Mouse (Mus musculus) liver, embryonic 11.5 days (tissue): ENCODE data around the gene Zfp541. TPM values are rescaled to one million over a fixed set of nuclear protein-coding genes. Genes with fewer than 3 reads are reported as not detected.

Source experiments
- ATAC-seq: fragments of 200-750 bp; cut with Nextera tagmentation; replicated peaks from 2 replicates; pipeline ENCODE4 v1.8.0; 2017; ENCODE audit warnings: moderate number of reproducible peaks, mild to moderate bottlenecking, moderate TSS enrichment, moderate library complexity; ENCODE audit not compliant: low FRiP score
- DNase-seq: peaks from one replicate; pipeline ENCODE4 v3.0.0-alpha.2; 2017; ENCODE audit warnings: low spot score
- H3K27ac ChIP-seq: fragments of 300-500 bp; sonication (generic); 2 replicates; pipeline ENCODE4 v1.5.1; 2014; ENCODE audit warnings: mild to moderate bottlenecking, low read depth, low read length, control low read depth
- H3K27me3 ChIP-seq: fragments of 300-500 bp; sonication (generic); replicated peaks from 2 replicates; pipeline ENCODE4 v1.6.1; 2014; ENCODE audit warnings: low read length, mixed read lengths; ENCODE audit not compliant: control insufficient read depth, insufficient read depth
- H3K36me3 ChIP-seq: fragments of 300-500 bp; sonication (generic); 2 replicates; pipeline ENCODE4 v1.6.1; 2014; ENCODE audit warnings: mild to moderate bottlenecking, low read length, moderate library complexity, mixed read lengths; ENCODE audit not compliant: control insufficient read depth, insufficient read depth
- H3K4me1 ChIP-seq: fragments of 300-500 bp; sonication (generic); replicated peaks from 2 replicates; pipeline ENCODE4 v1.6.1; 2014; ENCODE audit warnings: low read length, mixed read lengths; ENCODE audit not compliant: control insufficient read depth, insufficient read depth
- H3K4me2 ChIP-seq: fragments of 300-500 bp; sonication (generic); 2 replicates; pipeline ENCODE4 v1.6.1; 2014; ENCODE audit warnings: mild to moderate bottlenecking, control low read depth, moderate library complexity
- H3K4me3 ChIP-seq: fragments of 300-500 bp; sonication (generic); 2 replicates; pipeline ENCODE4 v1.5.1; 2014; ENCODE audit warnings: low read depth, low read length, control low read depth
- H3K9ac ChIP-seq: fragments of 300-500 bp; sonication (generic); 2 replicates; pipeline ENCODE4 v1.6.1; 2014; ENCODE audit warnings: low read depth, low read length, control low read depth
- H3K9me3 ChIP-seq: fragments of 300-500 bp; sonication (generic); 2 replicates; pipeline ENCODE4 v1.6.1; 2016; ENCODE audit warnings: low read length, inconsistent platforms, mixed read lengths; ENCODE audit not compliant: control insufficient read depth
- WGBS: fragments of 180-500 bp; shearing (Covaris S2); extraction: QIAGEN DNeasy Blood & Tissue Kit; methylation state at CpG from one replicate; pipeline ENCODE4 v1.1.7; 2014; 5-methylcytosine and 5-hydroxymethylcytosine counted together
- polyA plus RNA-seq: library from polyadenylated mRNA; unstranded; fragments of >200 nt; fragmentation: Nextera tagmentation; extraction: Ambion mirVana; gene quantifications from 2 replicates; pipeline ENCODE4 v1.2.1, GENCODE M21; 2014

Zfp541 gene
- polyA plus RNA-seq, 1 experiment from 2014 or later, result not detected

DNA sequence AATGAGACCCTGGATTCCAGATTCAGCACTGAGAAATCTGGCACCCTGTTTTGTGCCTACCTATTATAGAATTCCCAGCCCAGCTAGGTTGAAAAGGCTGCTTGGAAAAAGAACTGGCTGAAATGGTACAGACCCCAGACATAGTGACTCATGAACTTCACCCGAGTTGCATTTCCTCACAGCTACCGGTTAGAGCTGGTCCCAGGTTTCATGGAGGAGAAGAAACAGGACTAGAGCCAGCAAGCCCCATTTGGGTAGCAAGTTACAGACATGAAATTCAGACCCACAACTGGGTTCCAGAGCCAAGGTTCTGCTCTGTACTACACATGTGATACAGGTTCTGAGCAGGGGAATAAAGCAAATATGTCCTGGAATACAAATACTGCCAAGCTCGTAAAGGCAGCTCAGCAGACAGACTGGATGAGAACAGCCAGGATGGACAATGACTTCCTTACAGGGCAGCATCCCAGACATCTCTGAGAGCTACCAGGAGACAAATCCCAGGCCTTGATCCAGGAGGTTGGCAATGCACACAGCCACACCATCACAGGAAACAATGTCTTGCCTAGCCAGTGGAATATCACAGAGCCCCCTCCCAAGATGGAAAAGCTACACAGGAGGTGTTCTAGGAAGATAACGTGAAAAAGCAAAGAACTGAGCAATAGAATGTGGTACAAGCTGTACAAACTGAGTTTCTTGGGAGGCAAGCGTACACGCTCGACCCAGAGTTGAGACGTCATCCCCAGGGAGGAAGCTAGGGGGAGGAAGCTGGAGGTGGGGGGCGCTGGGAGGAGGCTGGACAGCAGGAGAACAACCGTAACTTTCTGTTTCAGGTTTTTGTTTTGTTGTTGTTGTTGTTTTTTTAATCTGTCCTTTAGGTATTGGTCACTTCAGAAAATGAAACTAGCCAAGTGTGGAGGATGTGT, 18.5 kb upstream of the Zfp541 start:
- Histone ChIP-seq H3K36me3 (no peaks in the 10 kb centered on the region), H3K4me2 (peak overlapping the region; percentile 82), H3K27me3 (no peaks in the 10 kb centered on the region), H3K4me3 (no peak overlapping the region), H3K9me3 (no peaks in the 10 kb centered on the region), H3K27ac (no peak overlapping the region), H3K9ac (no peak overlapping the region), H3K4me1 (peaks cover 48% of the 10 kb centered on the region)
- no peak for ATAC-seq
- DNase-seq, result no peak
- 66% methylated on average over 10 of the region's 10 CpGs for WGBS

DNA sequence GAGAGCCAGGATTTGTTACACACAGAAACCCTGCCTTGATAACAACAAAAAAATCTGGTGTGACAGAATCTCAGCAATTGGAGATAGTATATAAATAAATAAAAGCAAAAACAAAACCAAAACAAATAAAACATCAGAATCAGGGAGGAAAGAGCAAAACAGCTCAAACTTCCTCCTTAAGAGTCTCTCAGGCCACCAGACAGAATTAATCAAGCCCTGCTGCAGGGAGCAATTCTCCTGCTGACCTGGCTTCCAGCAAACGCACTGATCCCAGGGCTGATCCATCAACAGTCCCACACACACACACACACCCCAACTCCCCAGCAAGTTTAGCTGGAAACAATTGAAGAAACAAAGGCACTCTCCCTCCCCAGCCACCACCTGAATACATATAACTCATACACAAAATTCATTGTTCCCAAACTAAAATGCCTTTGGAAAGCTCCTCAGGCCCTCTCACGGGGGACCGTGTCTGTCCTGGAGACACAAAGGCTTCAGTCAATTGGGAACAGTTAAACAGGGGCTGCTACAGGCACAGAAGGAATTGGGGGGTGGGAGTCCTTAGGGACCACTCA, 17.7 kb upstream of the Zfp541 start:
- H3K9ac ChIP-seq, result no peak overlapping the region
- no peaks in the 10 kb centered on the region for H3K9me3 ChIP-seq
- ATAC-seq (no peak), DNase-seq (no peak)
- H3K27me3 ChIP-seq, result no peaks in the 10 kb centered on the region
- peak overlapping the region; percentile 28; the same call in 1 of the 2 replicates for H3K27ac ChIP-seq
- WGBS, result 46% methylated on average over 3 of the region's 3 CpGs
- peaks cover 43% of the 10 kb centered on the region for H3K4me1 ChIP-seq
- no peaks in the 10 kb centered on the region for H3K36me3 ChIP-seq
- no peak overlapping the region for H3K4me3 ChIP-seq
- H3K4me2 ChIP-seq, result peak overlapping the region; percentile 82

DNA sequence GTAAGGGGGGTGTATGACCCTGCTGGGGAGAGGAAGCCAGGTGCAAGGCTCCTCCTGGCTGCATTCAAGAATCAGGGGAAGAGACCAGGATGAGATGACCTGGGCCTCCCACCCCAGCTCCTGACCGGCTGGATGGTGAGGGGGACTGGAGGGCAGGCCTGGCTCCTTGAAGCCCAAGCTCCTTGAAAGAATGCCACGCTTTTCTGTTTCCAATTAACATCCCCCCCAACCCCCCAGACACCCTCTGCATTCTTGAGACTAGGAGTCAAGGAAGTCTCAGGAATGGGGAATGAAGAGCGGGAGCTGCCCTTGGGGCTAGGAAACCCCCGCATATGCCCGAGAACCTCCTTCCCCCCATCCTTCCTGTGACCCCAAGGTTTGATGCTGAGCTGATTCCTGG, 17.1 kb upstream of the Zfp541 start:
- ATAC-seq (no peak), DNase-seq (no peak)
- H3K4me3 ChIP-seq, result no peak overlapping the region
- no peaks in the 10 kb centered on the region for H3K9me3 ChIP-seq
- H3K27ac ChIP-seq, result peak overlapping the region; percentile 28; the same call in 1 of the 2 replicates
- peaks cover 41% of the 10 kb centered on the region for H3K4me1 ChIP-seq
- WGBS, result 53% methylated on average over 5 of the region's 5 CpGs
- H3K36me3 ChIP-seq, result no peaks in the 10 kb centered on the region
- peak overlapping the region; percentile 82 for H3K4me2 ChIP-seq
- H3K9ac ChIP-seq, result 0 out of 2 replicates have a peak overlapping the region, but pooled peaks have one; percentile 10
- H3K27me3 ChIP-seq, result no peaks in the 10 kb centered on the region

DNA sequence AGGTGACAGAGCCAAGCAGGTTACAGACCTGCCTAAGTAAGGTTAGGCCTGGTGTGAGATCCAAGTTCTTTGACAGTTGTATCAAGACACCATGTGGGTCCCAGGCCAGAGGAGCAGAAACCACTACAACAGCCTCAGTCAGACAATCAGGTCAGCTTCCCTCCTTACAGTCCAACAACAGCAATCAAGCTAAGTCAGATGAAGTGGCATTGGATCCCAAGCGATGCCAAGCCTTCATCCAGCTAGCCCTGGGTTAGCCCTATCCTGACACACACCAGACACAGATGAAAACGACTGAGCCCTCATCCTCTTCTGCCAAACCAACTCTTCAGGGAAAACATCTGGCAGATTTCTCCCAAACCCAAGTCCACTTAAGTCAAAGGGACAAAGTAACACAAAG, 16.1 kb upstream of the Zfp541 start:
- Histone ChIP-seq H3K9me3 (no peaks in the 10 kb centered on the region), H3K4me3 (peak overlapping the region; percentile 90), H3K9ac (peak overlapping the region; percentile 93; the same call in 1 of the 2 replicates), H3K4me2 (peak overlapping the region; percentile 82), H3K36me3 (no peaks in the 10 kb centered on the region), H3K27ac (peak overlapping the region; percentile 94), H3K4me1 (peaks cover 40% of the 10 kb centered on the region), H3K27me3 (no peaks in the 10 kb centered on the region)
- 37% methylated on average over 2 of the region's 2 CpGs for WGBS
- DNase-seq (no peak), ATAC-seq (no peak)

DNA sequence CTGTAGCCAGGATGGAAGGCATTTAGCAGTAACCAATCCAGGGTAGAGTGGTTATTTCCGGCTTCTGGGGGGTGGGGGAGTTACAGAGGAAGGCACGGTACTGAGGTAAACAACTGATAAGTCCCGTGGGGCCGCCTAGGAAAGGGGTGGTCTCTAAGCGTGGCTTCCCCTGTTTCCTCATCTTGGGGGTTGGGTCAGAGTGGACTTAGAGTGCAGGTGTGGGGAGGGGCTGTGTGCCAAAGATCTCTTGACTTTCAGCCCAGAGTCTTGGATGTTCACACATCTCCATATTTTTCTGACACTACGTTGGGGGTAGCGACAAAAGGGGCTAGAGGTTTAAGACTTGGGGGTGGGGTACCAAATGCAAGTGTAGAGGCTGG, 15.5 kb upstream of the Zfp541 start:
- DNase-seq (peak; percentile 66), ATAC-seq (peak; percentile 72)
- Histone ChIP-seq H3K4me1 (peaks cover 38% of the 10 kb centered on the region), H3K4me3 (peak overlapping the region; percentile 90), H3K4me2 (peak overlapping the region; percentile 82), H3K27me3 (no peaks in the 10 kb centered on the region), H3K36me3 (no peaks in the 10 kb centered on the region), H3K9ac (peak overlapping the region; percentile 93), H3K27ac (peak overlapping the region; percentile 94), H3K9me3 (no peaks in the 10 kb centered on the region)
- 3% methylated on average over 7 of the region's 7 CpGs for WGBS

DNA sequence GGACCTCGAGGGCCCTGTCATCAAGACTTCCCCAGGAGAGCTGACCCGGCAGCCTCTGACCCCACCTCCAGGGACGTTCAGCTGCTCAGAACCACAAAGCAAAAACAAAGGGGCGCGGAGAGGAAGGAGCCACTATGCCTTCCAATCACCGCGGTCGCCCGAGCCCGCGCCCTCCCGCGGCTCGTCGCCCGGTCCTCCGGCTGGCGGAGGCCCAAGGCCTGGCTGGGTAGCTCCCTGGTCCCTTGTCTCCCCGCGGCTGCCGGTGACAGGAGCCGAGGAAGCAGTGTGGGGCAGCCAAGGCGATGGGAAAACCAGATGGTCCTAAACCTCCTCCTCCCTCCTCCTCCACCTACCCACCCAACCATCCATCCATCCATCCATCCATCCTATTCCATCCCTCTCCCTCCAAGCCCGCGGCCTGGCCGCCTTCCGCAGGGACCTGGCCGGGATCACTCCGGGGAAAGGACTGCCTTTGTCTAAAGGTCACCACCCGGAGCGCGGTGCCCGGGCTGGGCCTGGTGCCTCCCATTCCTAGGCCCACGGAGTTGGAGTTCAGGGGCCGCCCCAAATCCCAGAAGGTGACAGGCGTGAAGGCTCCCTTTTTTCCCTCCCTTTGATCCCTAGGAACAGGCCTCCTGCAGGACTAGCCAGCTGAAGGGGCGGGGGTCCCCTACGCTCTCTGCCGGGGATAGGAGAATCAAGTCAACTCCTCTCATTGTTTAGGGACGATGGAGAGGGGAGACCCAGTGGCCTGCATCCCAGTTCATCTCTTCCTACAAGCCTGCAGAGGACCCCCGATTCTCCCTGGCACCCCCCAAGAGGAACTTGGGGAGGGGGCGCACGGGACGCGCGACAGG, 14.9 kb upstream of the Zfp541 start:
- H3K4me1 ChIP-seq, result peaks cover 38% of the 10 kb centered on the region
- ATAC-seq, result peak; percentile 28
- H3K36me3 ChIP-seq, result no peaks in the 10 kb centered on the region
- H3K4me2 ChIP-seq, result peak overlapping the region; percentile 82
- DNase-seq, result peak; percentile 66
- H3K27ac ChIP-seq, result peak overlapping the region; percentile 94
- H3K9ac ChIP-seq, result peak overlapping the region; percentile 93
- peak overlapping the region; percentile 90 for H3K4me3 ChIP-seq
- H3K27me3 ChIP-seq, result no peaks in the 10 kb centered on the region
- no peaks in the 10 kb centered on the region for H3K9me3 ChIP-seq
- under 1% methylated on average over 44 of the region's 46 CpGs for WGBS

GRCm38 (mm10) chr7:16047338-16048146, 14.1 kb upstream of the Zfp541 start, which contains the start of gene Bicra:
Gene Bicra, minus strand, starts transcription at chr7:16047921.
- peak; percentile 82 for DNase-seq
- Histone ChIP-seq H3K4me2 (peak within 1 kb of the TSS; percentile 92), H3K9me3 (no peaks in the 10 kb centered on the region), H3K4me1 (peaks cover 38% of the 10 kb centered on the region), H3K4me3 (peak within 1 kb of the TSS; percentile 90), H3K27me3 (no peaks in the 10 kb centered on the region), H3K9ac (peak within 1 kb of the TSS; percentile 93), H3K36me3 (no peaks in the 10 kb centered on the region), H3K27ac (peak within 1 kb of the TSS; percentile 94)
- under 1% methylated on average over 61 of the region's 69 CpGs for WGBS
- ATAC-seq, result peak; percentile 61
